ENCODE assay signal across 12 mouse cellular contexts in the genomic region with DNA sequence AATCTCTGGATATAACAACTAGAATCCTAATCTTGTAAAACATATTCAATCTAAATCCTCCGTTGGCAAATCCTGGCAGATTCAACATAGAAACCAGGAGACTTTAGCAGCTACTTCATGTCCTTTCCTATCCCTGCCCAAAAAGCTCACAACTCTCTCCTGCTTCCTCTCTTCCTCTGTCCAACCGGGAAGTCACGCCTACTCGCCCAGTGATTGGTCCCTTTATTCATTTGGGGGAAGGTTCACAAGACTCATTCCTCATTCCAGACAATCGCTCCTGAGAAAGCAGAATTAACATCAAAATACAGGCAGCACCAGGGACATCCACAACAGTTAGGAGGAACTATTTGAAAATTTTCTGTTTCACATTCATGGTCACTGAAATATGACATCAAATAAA.
DNase-seq lines count a peak whose midpoint lies in the region; ATAC-seq lines count a peak whose summit lies in the region.
"Had no signal": no experiment of that assay in that cellular context is flagged by ENCODE, and none has a peak within 500 bp of the region (broad histone marks: within the 10 kb centered on the region; RNA-seq: fewer than 3 reads in every experiment).

No protein-coding gene starts in this region.

- H3K4me3 ChIP-seq in forebrain, embryonic 15.5 days = no peak overlapping the region
- H3K4me3 ChIP-seq in forebrain, embryonic 11.5 days (ENCODE audit: low read depth, low read length) = no peak overlapping the region
- H3K4me3 ChIP-seq in hindbrain, embryonic 10.5 days = no peak overlapping the region
- H3K4me3 ChIP-seq in midbrain, embryonic 15.5 days = no peak overlapping the region
- H3K4me3 ChIP-seq: liver, embryonic 13.5 days had no signal

- no peak for DNase-seq in forebrain, embryonic 11.5 days (ENCODE audit: low spot score)
- peak; percentile 76 for DNase-seq in R1 (ENCODE audit: low read depth, low spot score)
- peak; percentile 6 for DNase-seq in hindbrain, embryonic 10.5 days (ENCODE audit: low spot score)
- no peak for DNase-seq in layer of hippocampus, adult 9-10 months (ENCODE audit: low spot score)
- DNase-seq: cerebellum, adult 2 months; liver, embryonic 13.5 days; right cerebral cortex, postnatal 14 days had no signal

- H3K27ac ChIP-seq in forebrain, embryonic 15.5 days (replicated peaks) = no peak overlapping the region
- no peak overlapping the region for H3K27ac ChIP-seq in forebrain, embryonic 11.5 days (ENCODE audit: low read depth, low read length)
- H3K27ac ChIP-seq in hindbrain, embryonic 10.5 days = no peak overlapping the region
- H3K27ac ChIP-seq in midbrain, embryonic 15.5 days = no peak overlapping the region
- H3K27ac ChIP-seq: liver, embryonic 13.5 days; macrophage had no signal

- no peaks in the 10 kb centered on the region for H3K4me1 ChIP-seq in forebrain, embryonic 15.5 days
- H3K4me1 ChIP-seq in forebrain, embryonic 11.5 days (replicated peaks; ENCODE audit: control insufficient read depth, insufficient read depth, low read length) = no peaks in the 10 kb centered on the region
- peaks cover 7% of the 10 kb centered on the region for H3K4me1 ChIP-seq in hindbrain, embryonic 10.5 days (replicated peaks)
- H3K4me1 ChIP-seq in midbrain, embryonic 15.5 days = no peaks in the 10 kb centered on the region; the same call in 1 of the 2 replicates
- H3K4me1 ChIP-seq: liver, embryonic 13.5 days had no signal

- H3K4me2 ChIP-seq in forebrain, embryonic 15.5 days (replicated peaks) = no peak overlapping the region
- no peak overlapping the region for H3K4me2 ChIP-seq in forebrain, embryonic 11.5 days (ENCODE audit: low read depth, low read length, severe bottlenecking)
- H3K4me2 ChIP-seq in midbrain, embryonic 15.5 days = peak overlapping the region; percentile 20; the same call in 1 of the 2 replicates
- H3K4me2 ChIP-seq: liver, embryonic 13.5 days had no signal

- H3K27me3 ChIP-seq in forebrain, embryonic 15.5 days = no peaks in the 10 kb centered on the region
- H3K27me3 ChIP-seq in forebrain, embryonic 11.5 days (ENCODE audit: control insufficient read depth, insufficient read depth, low read length) = no peaks in the 10 kb centered on the region
- no peaks in the 10 kb centered on the region for H3K27me3 ChIP-seq in hindbrain, embryonic 10.5 days (ENCODE audit: insufficient read depth, poor library complexity, severe bottlenecking)
- H3K27me3 ChIP-seq in midbrain, embryonic 15.5 days (replicated peaks) = no peaks in the 10 kb centered on the region
- H3K27me3 ChIP-seq: liver, embryonic 13.5 days had no signal

- no peak overlapping the region for H3K9ac ChIP-seq in forebrain, embryonic 15.5 days (replicated peaks)
- no peak overlapping the region for H3K9ac ChIP-seq in forebrain, embryonic 11.5 days (ENCODE audit: low read length)
- H3K9ac ChIP-seq in midbrain, embryonic 15.5 days = no peak overlapping the region
- H3K9ac ChIP-seq: liver, embryonic 13.5 days had no signal

- WGBS in forebrain, embryonic 15.5 days = 20% methylated on average over 5 of the region's 5 CpGs
- 15% methylated on average over 5 of the region's 5 CpGs for WGBS in forebrain, embryonic 11.5 days
- 14% methylated on average over 5 of the region's 5 CpGs for WGBS in hindbrain, embryonic 10.5 days
- 15% methylated on average over 5 of the region's 5 CpGs for WGBS in midbrain, embryonic 15.5 days

- H3K36me3 ChIP-seq in forebrain, embryonic 15.5 days = no peaks in the 10 kb centered on the region
- H3K36me3 ChIP-seq in forebrain, embryonic 11.5 days (ENCODE audit: control insufficient read depth, insufficient read depth, low read length) = no peaks in the 10 kb centered on the region
- no peaks in the 10 kb centered on the region for H3K36me3 ChIP-seq in hindbrain, embryonic 10.5 days
- H3K36me3 ChIP-seq in midbrain, embryonic 15.5 days (replicated peaks) = no peaks in the 10 kb centered on the region
- H3K36me3 ChIP-seq: liver, embryonic 13.5 days had no signal

- 0 out of 2 replicates have a peak, but pooled peaks have one; percentile 32 for ATAC-seq in forebrain, embryonic 15.5 days (replicated peaks)
- no peak for ATAC-seq in forebrain, embryonic 11.5 days (replicated peaks; ENCODE audit: low FRiP score)
- peak; percentile 75; the same call in 1 of the 2 replicates for ATAC-seq in midbrain, embryonic 15.5 days (replicated peaks)
- no peak for ATAC-seq in megakaryocyte progenitor cell, adult 5-6 weeks (replicated peaks; ENCODE audit: poor library complexity)
- ATAC-seq in frontal cortex, adult (ENCODE audit: low TSS enrichment) = no peak

- H3K9me3 ChIP-seq in forebrain, embryonic 15.5 days = no peaks in the 10 kb centered on the region
- no peaks in the 10 kb centered on the region for H3K9me3 ChIP-seq in forebrain, embryonic 11.5 days (ENCODE audit: control insufficient read depth, low read length)
- H3K9me3 ChIP-seq in hindbrain, embryonic 10.5 days = no peaks in the 10 kb centered on the region
- no peaks in the 10 kb centered on the region for H3K9me3 ChIP-seq in midbrain, embryonic 15.5 days
- H3K9me3 ChIP-seq: liver, embryonic 13.5 days had no signal

Comparison
In these comparisons a context has a peak if more than half of its experiments do, and no peak if none do; other contexts are left out.
1. ATAC-seq: peak in forebrain, embryonic 15.5 days (single experiment) and midbrain, embryonic 15.5 days (single experiment); none in forebrain, embryonic 11.5 days (single experiment), megakaryocyte progenitor cell, adult 5-6 weeks (single experiment) and frontal cortex, adult (single experiment).
2. DNase-seq: peak in R1 (single experiment) and hindbrain, embryonic 10.5 days (single experiment); none in forebrain, embryonic 11.5 days (single experiment) and layer of hippocampus, adult 9-10 months (single experiment).